Mouse (Mus musculus) intestine, postnatal 0 days (tissue): ENCODE measurements at regions not wholly inside any gene's neighbourhood (a gene's known extent, or its start where the extent isn't known, plus 50 kb on each side); places are given as distances from the start of the nearest gene placed in this dataset.
A peak's percentile ranks its signal among the peaks of the same experiment; 100 is the strongest.
"Not testable (repeated sequence)": the region's sequence is repeated elsewhere in the genome, so short reads cannot be mapped to it uniquely, and the experiment has no call there.

Experiments
- ATAC-seq: fragments of 200-750 bp; cut with Nextera tagmentation; 2 replicates; pipeline ENCODE4 v1.8.0; 2017; ENCODE audit warnings: mild to moderate bottlenecking, moderate TSS enrichment, moderate library complexity
- H3K27ac ChIP-seq: fragments of 300-500 bp; sonication (generic); 2 replicates; pipeline ENCODE4 v1.5.1; 2014; ENCODE audit warnings: mild to moderate bottlenecking, low read depth, low read length, moderate library complexity
- H3K27me3 ChIP-seq: fragments of 300-500 bp; sonication (generic); replicated peaks from 2 replicates; pipeline ENCODE4 v1.6.1; 2014; ENCODE audit warnings: low read length, mixed read lengths; ENCODE audit not compliant: control insufficient read depth, insufficient read depth
- H3K36me3 ChIP-seq: fragments of 300-500 bp; sonication (generic); 2 replicates; pipeline ENCODE4 v1.6.1; 2014; ENCODE audit warnings: mild to moderate bottlenecking, moderate library complexity; ENCODE audit not compliant: control insufficient read depth, insufficient read depth
- H3K4me1 ChIP-seq: fragments of 300-500 bp; sonication (generic); replicated peaks from 2 replicates; pipeline ENCODE4 v1.6.1; 2014; ENCODE audit warnings: antibody characterized with exemption, low read length, mixed read lengths; ENCODE audit not compliant: control insufficient read depth, insufficient read depth
- H3K4me2 ChIP-seq: fragments of 300-500 bp; sonication (generic); replicated peaks from 2 replicates; pipeline ENCODE4 v1.6.1; 2014; ENCODE audit warnings: low read depth, mild to moderate bottlenecking, moderate library complexity
- H3K4me3 ChIP-seq: fragments of 300-500 bp; sonication (generic); 2 replicates; pipeline ENCODE4 v1.5.1; 2014; ENCODE audit warnings: low read depth, low read length
- H3K9ac ChIP-seq: fragments of 300-500 bp; sonication (generic); 2 replicates; pipeline ENCODE4 v1.6.1; 2014; ENCODE audit warnings: mild to moderate bottlenecking, low read depth, low read length
- H3K9me3 ChIP-seq: fragments of 300-500 bp; sonication (generic); 2 replicates; pipeline ENCODE4 v1.6.1; 2016; ENCODE audit warnings: mixed run types; ENCODE audit not compliant: control insufficient read depth
- CTCF ChIP-seq: sonication (generic); IDR thresholded peaks from 2 replicates; pipeline ENCODE4 v1.5.1; 2016; ENCODE audit warnings: low read depth, mild to moderate bottlenecking, control low read depth, antibody characterized with exemption, moderate library complexity
- WGBS: fragments of 180-500 bp; shearing (Covaris S2); extraction: QIAGEN DNeasy Blood & Tissue Kit; methylation state at CpG from one replicate; pipeline ENCODE4 v1.1.7; 2014; 5-methylcytosine and 5-hydroxymethylcytosine counted together

GRCm38 (mm10) chr1:73640726-73641451, 483.4 kb downstream of the Tns1 start:
- H3K27me3 ChIP-seq = no peaks in the 10 kb centered on the region
- 63% methylated on average over 12 of the region's 12 CpGs for WGBS
- no peak for ATAC-seq
- H3K27ac ChIP-seq = no peak overlapping the region
- H3K4me2 ChIP-seq = no peak overlapping the region
- no peak overlapping the region for H3K9ac ChIP-seq
- H3K9me3 ChIP-seq = no peaks in the 10 kb centered on the region
- no peaks in the 10 kb centered on the region for H3K36me3 ChIP-seq
- no peaks in the 10 kb centered on the region for H3K4me1 ChIP-seq
- no peak overlapping the region for H3K4me3 ChIP-seq
- TF ChIP-seq CTCF = no peak

- TF ChIP-seq CTCF = no peak
- no peak for ATAC-seq
- H3K9ac ChIP-seq = no peak overlapping the region
- H3K9me3 ChIP-seq = no peaks in the 10 kb centered on the region
- WGBS = 62% methylated on average over 2 of the region's 2 CpGs
- H3K27me3 ChIP-seq = no peaks in the 10 kb centered on the region
- H3K4me1 ChIP-seq = no peaks in the 10 kb centered on the region
- no peak overlapping the region for H3K4me2 ChIP-seq
- no peak overlapping the region for H3K4me3 ChIP-seq
- H3K36me3 ChIP-seq = no peaks in the 10 kb centered on the region
- no peak overlapping the region for H3K27ac ChIP-seq
Measured at GRCm38 (mm10) chr1:73635709-73636108, 488.5 kb downstream of the Tns1 start.

- TF ChIP-seq CTCF = no peak
- Histone ChIP-seq H3K36me3 (no peaks in the 10 kb centered on the region), H3K9me3 (no peaks in the 10 kb centered on the region), H3K27me3 (no peaks in the 10 kb centered on the region), H3K9ac (no peak overlapping the region), H3K4me2 (no peak overlapping the region), H3K4me3 (no peak overlapping the region), H3K4me1 (no peaks in the 10 kb centered on the region), H3K27ac (no peak overlapping the region)
- 97% methylated on average over 4 of the region's 4 CpGs for WGBS
- ATAC-seq = no peak
Measured at GRCm38 (mm10) chr1:73634871-73635270, 489.4 kb downstream of the Tns1 start.

GRCm38 (mm10) chr1:73633071-73633470, 491.2 kb downstream of the Tns1 start:
- TF ChIP-seq CTCF = no peak
- no peak for ATAC-seq
- no peaks in the 10 kb centered on the region for H3K4me1 ChIP-seq
- no peaks in the 10 kb centered on the region for H3K9me3 ChIP-seq
- no peaks in the 10 kb centered on the region for H3K36me3 ChIP-seq
- WGBS = 83% methylated on average over 1 of the region's 1 CpGs
- H3K4me2 ChIP-seq = no peak overlapping the region
- H3K27me3 ChIP-seq = no peaks in the 10 kb centered on the region
- H3K4me3 ChIP-seq = no peak overlapping the region
- H3K27ac ChIP-seq = no peak overlapping the region
- H3K9ac ChIP-seq = no peak overlapping the region

- H3K27me3 ChIP-seq = no peaks in the 10 kb centered on the region
- H3K9me3 ChIP-seq = no peaks in the 10 kb centered on the region
- H3K4me2 ChIP-seq = no peak overlapping the region
- H3K4me3 ChIP-seq = no peak overlapping the region
- H3K4me1 ChIP-seq = no peaks in the 10 kb centered on the region
- ATAC-seq = peak; percentile 95
- no peak for TF ChIP-seq CTCF
- H3K36me3 ChIP-seq = no peaks in the 10 kb centered on the region
- no peak overlapping the region for H3K9ac ChIP-seq
- no peak overlapping the region for H3K27ac ChIP-seq
- WGBS = 12% methylated on average over 1 of the region's 1 CpGs
Measured at GRCm38 (mm10) chr1:73630363-73630762, 493.9 kb downstream of the Tns1 start.

GRCm38 (mm10) chr1:73625365-73625764, 498.9 kb downstream of the Tns1 start:
- Histone ChIP-seq H3K4me2 (no peak overlapping the region), H3K9ac (no peak overlapping the region), H3K27me3 (no peaks in the 10 kb centered on the region), H3K4me1 (no peaks in the 10 kb centered on the region), H3K27ac (no peak overlapping the region), H3K9me3 (no peaks in the 10 kb centered on the region), H3K36me3 (no peaks in the 10 kb centered on the region), H3K4me3 (no peak overlapping the region)
- 23% methylated on average over 5 of the region's 5 CpGs for WGBS
- no peak for TF ChIP-seq CTCF
- ATAC-seq = no peak

- not testable (repeated sequence) for H3K4me2 ChIP-seq, H3K4me1 ChIP-seq, ATAC-seq, H3K9me3 ChIP-seq, H3K9ac ChIP-seq, H3K4me3 ChIP-seq, H3K27ac ChIP-seq, H3K27me3 ChIP-seq, H3K36me3 ChIP-seq
- WGBS = 92% methylated on average over 5 of the region's 5 CpGs
Measured at GRCm38 (mm10) chr1:73621121-73621520, 503.1 kb downstream of the Tns1 start.
